Mouse (Mus musculus): ENCODE measurements at regions not wholly inside any gene's neighbourhood (a gene's known extent, or its start where the extent isn't known, plus 50 kb on each side); places are given as distances from the start of the nearest gene placed in this dataset.
"Not testable (repeated sequence)": the region's sequence is repeated elsewhere in the genome, so short reads cannot be mapped to it uniquely, and the experiment has no call there.

GRCm38 (mm10) chr16:63194595-63194994 lies 340.5 kb downstream of the Pros1 start:
- H3K27ac ChIP-seq (ENCODE audit: insufficient read depth, low read depth, low read length, poor library complexity, severe bottlenecking) = no peak overlapping the region
- no peak overlapping the region for H3K9ac ChIP-seq (ENCODE audit: insufficient read depth, low read depth, low read length, poor library complexity, severe bottlenecking)
- TF ChIP-seq ZC3H11A (IDR thresholded peaks at IDR 0.05; ENCODE audit: borderline replicate concordance, low read depth, low read length) = no peak
- TF ChIP-seq CHD2 (IDR thresholded peaks at IDR 0.05; ENCODE audit: low read depth, low read length) = no peak
- TF ChIP-seq HCFC1 (IDR thresholded peaks at IDR 0.05; ENCODE audit: borderline replicate concordance, insufficient read depth, low read length) = no peak
- no peak for DNase-seq (ENCODE audit: low read depth, low spot score)
- in situ Hi-C loops (cut with MboI; ENCODE audit: low sequenced_read_pairs in 2 of 2, unreplicated experiment in 2 of 2) = no loop called here
- no peaks in the 10 kb centered on the region for H3K9me3 ChIP-seq (ENCODE audit: control insufficient read depth, insufficient read depth, low read depth, low read length)
- no peak overlapping the region for H3K4me3 ChIP-seq (ENCODE audit: insufficient read depth in 1 of 2, low read depth in 1 of 2, low read length in 2 of 2, poor library complexity in 1 of 2, severe bottlenecking in 1 of 2)
- no peaks in the 10 kb centered on the region for H3K36me3 ChIP-seq (ENCODE audit: control insufficient read depth, insufficient read depth, low read length, poor library complexity, severe bottlenecking)
- no peaks in the 10 kb centered on the region for H3K4me1 ChIP-seq (ENCODE audit: control insufficient read depth in 2 of 2, insufficient read depth in 2 of 2, low read length in 2 of 2, poor library complexity in 1 of 2)

GRCm38 (mm10) chr16:63213471-63213870 lies 359.4 kb downstream of the Pros1 start:
- H3K9ac ChIP-seq (ENCODE audit: insufficient read depth, low read depth, low read length, poor library complexity, severe bottlenecking); H3K4me3 ChIP-seq (ENCODE audit: insufficient read depth in 1 of 2, low read depth in 1 of 2, low read length in 2 of 2, poor library complexity in 1 of 2, severe bottlenecking in 1 of 2); H3K4me1 ChIP-seq (ENCODE audit: control insufficient read depth in 2 of 2, insufficient read depth in 2 of 2, low read length in 2 of 2, poor library complexity in 1 of 2); in situ Hi-C loops (cut with MboI; ENCODE audit: low sequenced_read_pairs in 2 of 2, unreplicated experiment in 2 of 2); H3K9me3 ChIP-seq (ENCODE audit: control insufficient read depth, insufficient read depth, low read depth, low read length); H3K36me3 ChIP-seq (ENCODE audit: control insufficient read depth, insufficient read depth, low read length, poor library complexity, severe bottlenecking): not testable (repeated sequence)
- DNase-seq (ENCODE audit: low read depth, low spot score) = peak; percentile 21
- peak overlapping the region; percentile 35; the same call in 1 of the 2 replicates for H3K27ac ChIP-seq (ENCODE audit: insufficient read depth, low read depth, low read length, poor library complexity, severe bottlenecking)

DNA sequence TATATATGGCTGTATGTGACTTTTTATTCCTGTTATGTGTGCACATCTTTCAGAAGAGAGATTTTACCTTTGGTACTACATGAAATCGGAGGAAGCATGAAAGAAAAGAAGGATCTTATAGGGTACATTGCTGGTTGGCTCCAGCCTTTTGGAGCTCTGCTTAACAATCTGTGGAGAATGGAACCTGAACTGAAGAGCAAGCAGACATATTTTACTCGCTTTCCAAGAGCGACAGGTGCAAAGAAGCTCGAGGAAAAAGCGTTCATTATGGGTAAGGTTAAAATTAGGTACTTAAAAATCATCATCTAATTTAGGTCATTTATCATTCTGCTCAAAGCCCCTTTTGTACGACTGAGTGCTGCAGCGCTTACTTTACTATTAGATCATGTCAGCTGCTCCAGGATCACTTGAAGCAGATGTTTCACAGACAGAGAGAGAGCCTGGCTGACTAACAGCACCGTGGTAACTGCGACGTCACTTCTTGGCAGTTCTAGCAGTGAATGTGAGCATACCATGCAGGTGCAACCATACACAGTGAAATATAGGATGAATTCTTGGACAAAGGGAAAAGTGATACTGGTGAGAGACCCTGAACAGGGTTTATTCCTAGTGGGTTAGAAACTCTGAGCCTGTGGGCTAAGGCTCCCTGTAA lies 366.2 kb downstream of the Pros1 start:
- no peak for DNase-seq (ENCODE audit: low read depth, low spot score)

GRCm38 (mm10) chr16:63224608-63225007 lies 370.5 kb downstream of the Pros1 start:
- TF ChIP-seq ZC3H11A (IDR thresholded peaks at IDR 0.05; ENCODE audit: borderline replicate concordance, low read depth, low read length) (no peak), CHD2 (IDR thresholded peaks at IDR 0.05; ENCODE audit: low read depth, low read length) (no peak), ZNF384 (IDR thresholded peaks at IDR 0.05; ENCODE audit: low read depth, low read length) (no peak), HCFC1 (IDR thresholded peaks at IDR 0.05; ENCODE audit: borderline replicate concordance, insufficient read depth, low read length) (no peak), MAFK (IDR thresholded peaks at IDR 0.05; ENCODE audit: insufficient read depth, low read depth, low read length) (no peak)
- Histone ChIP-seq H3K9me3 (ENCODE audit: control insufficient read depth, insufficient read depth, low read depth, low read length) (no peaks in the 10 kb centered on the region), H3K4me1 (ENCODE audit: control insufficient read depth in 2 of 2, insufficient read depth in 2 of 2, low read length in 2 of 2, poor library complexity in 1 of 2) (no peaks in the 10 kb centered on the region), H3K9ac (ENCODE audit: insufficient read depth, low read depth, low read length, poor library complexity, severe bottlenecking) (no peak overlapping the region), H3K4me3 (ENCODE audit: insufficient read depth in 1 of 2, low read depth in 1 of 2, low read length in 2 of 2, poor library complexity in 1 of 2, severe bottlenecking in 1 of 2) (no peak overlapping the region), H3K36me3 (ENCODE audit: control insufficient read depth, insufficient read depth, low read length, poor library complexity, severe bottlenecking) (no peaks in the 10 kb centered on the region), H3K27ac (ENCODE audit: insufficient read depth, low read depth, low read length, poor library complexity, severe bottlenecking) (no peak overlapping the region)
- in situ Hi-C loops (cut with MboI; ENCODE audit: low sequenced_read_pairs in 2 of 2, unreplicated experiment in 2 of 2) = no loop called here
- no peak for DNase-seq (ENCODE audit: low read depth, low spot score)

More for the DNA sequence above, 366.2 kb downstream of the Pros1 start:
- H3K27ac ChIP-seq (ENCODE audit: insufficient read depth, low read depth, low read length, poor library complexity, severe bottlenecking) = no peak overlapping the region
- no peak for TF ChIP-seq CHD2 (IDR thresholded peaks at IDR 0.05; ENCODE audit: low read depth, low read length)
- no peaks in the 10 kb centered on the region for H3K4me1 ChIP-seq (ENCODE audit: control insufficient read depth in 2 of 2, insufficient read depth in 2 of 2, low read length in 2 of 2, poor library complexity in 1 of 2)
- H3K9ac ChIP-seq (ENCODE audit: insufficient read depth, low read depth, low read length, poor library complexity, severe bottlenecking) = no peak overlapping the region
- no peak overlapping the region for H3K4me3 ChIP-seq (ENCODE audit: insufficient read depth in 1 of 2, low read depth in 1 of 2, low read length in 2 of 2, poor library complexity in 1 of 2, severe bottlenecking in 1 of 2)
- H3K9me3 ChIP-seq (ENCODE audit: control insufficient read depth, insufficient read depth, low read depth, low read length) = no peaks in the 10 kb centered on the region
- in situ Hi-C loops (cut with MboI; ENCODE audit: low sequenced_read_pairs in 2 of 2, unreplicated experiment in 2 of 2) = no loop called here
- no peaks in the 10 kb centered on the region for H3K36me3 ChIP-seq (ENCODE audit: control insufficient read depth, insufficient read depth, low read length, poor library complexity, severe bottlenecking)

DNA sequence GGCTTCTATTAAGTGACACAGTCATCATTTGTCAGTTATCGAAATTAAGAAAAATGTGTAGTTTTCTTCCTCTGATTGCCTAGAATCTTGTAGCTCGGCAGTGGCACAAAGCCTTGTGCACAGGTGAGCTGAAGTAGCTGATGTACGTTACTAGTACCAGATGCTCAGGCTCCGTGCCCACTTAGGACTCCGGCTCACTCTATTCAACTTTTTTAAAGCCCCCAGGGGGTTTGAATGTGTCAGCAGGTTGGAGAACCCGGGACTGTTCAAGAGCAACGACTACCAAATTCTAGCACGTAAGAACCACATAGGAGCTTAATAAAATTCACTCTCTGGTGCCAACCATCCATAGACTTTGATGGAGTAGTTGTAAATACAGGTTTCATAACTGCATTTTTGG lies 371.0 kb downstream of the Pros1 start:
- no peaks in the 10 kb centered on the region for H3K9me3 ChIP-seq (ENCODE audit: control insufficient read depth, insufficient read depth, low read depth, low read length)
- H3K4me1 ChIP-seq (ENCODE audit: control insufficient read depth in 2 of 2, insufficient read depth in 2 of 2, low read length in 2 of 2, poor library complexity in 1 of 2) = no peaks in the 10 kb centered on the region
- no peak overlapping the region for H3K27ac ChIP-seq (ENCODE audit: insufficient read depth, low read depth, low read length, poor library complexity, severe bottlenecking)
- H3K36me3 ChIP-seq (ENCODE audit: control insufficient read depth, insufficient read depth, low read length, poor library complexity, severe bottlenecking) = no peaks in the 10 kb centered on the region
- in situ Hi-C loops (cut with MboI; ENCODE audit: low sequenced_read_pairs in 2 of 2, unreplicated experiment in 2 of 2) = no loop called here
- no peak overlapping the region for H3K9ac ChIP-seq (ENCODE audit: insufficient read depth, low read depth, low read length, poor library complexity, severe bottlenecking)
- H3K4me3 ChIP-seq (ENCODE audit: insufficient read depth in 1 of 2, low read depth in 1 of 2, low read length in 2 of 2, poor library complexity in 1 of 2, severe bottlenecking in 1 of 2) = no peak overlapping the region
- TF ChIP-seq MAFK (IDR thresholded peaks at IDR 0.05; ENCODE audit: insufficient read depth, low read depth, low read length) (no peak), ZC3H11A (IDR thresholded peaks at IDR 0.05; ENCODE audit: borderline replicate concordance, low read depth, low read length) (no peak), CHD2 (IDR thresholded peaks at IDR 0.05; ENCODE audit: low read depth, low read length) (no peak), HCFC1 (IDR thresholded peaks at IDR 0.05; ENCODE audit: borderline replicate concordance, insufficient read depth, low read length) (no peak), ZNF384 (IDR thresholded peaks at IDR 0.05; ENCODE audit: low read depth, low read length) (no peak)
- DNase-seq (ENCODE audit: low read depth, low spot score) = no peak
